Mouse (Mus musculus): ENCODE results near the gene Gm17584. TPM values are rescaled to one million over a fixed set of nuclear protein-coding genes. Genes with fewer than 3 reads are reported as not detected.

The Gm17584 gene
- not detected for total RNA-seq (2023)

DNA sequence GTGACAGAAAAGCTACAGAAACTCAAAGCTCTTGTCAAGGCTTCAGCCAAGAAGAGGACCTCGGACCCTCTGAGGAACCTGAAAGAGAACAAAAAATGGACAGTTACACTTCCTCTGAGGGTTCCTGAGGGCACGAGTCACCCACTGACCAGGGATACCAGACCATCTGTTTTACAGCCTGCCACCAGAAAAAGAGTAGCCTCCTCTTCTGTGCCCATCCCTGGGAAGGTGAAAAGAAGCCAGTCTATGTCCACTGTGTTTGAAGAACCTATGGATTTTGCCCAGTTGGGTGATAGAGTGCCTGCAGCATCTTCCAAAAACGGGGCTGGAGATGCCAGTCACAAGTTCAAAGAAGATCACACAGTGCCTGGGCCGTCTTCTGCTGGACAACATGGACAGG is at the start of gene Gm17584:
Gene Gm17584 (plus strand): TSS at position 301 of the 400 bp plus-strand sequence.

Other genes starting within 250 kb of the Gm17584 start
- not detected for gene Gm17469, start 129.3 kb downstream of the Gm17584 start, total RNA-seq (2023)

All from T-cell, adult 66 days (primary cell).